Mouse (Mus musculus) forebrain, embryonic 11.5 days (tissue): Measurements from ENCODE around the gene Rfx5. TPM values are rescaled to one million over a fixed set of nuclear protein-coding genes. Genes with fewer than 3 reads are reported as not detected.
"Not testable (repeated sequence)": the region's sequence is repeated elsewhere in the genome, so short reads cannot be mapped to it uniquely, and the experiment has no call there.

ENCODE experiments used
- ATAC-seq: fragments of 200-750 bp; cut with Nextera tagmentation; replicated peaks from 2 replicates; pipeline ENCODE4 v1.8.0; 2017; ENCODE audit warnings: moderate TSS enrichment; ENCODE audit not compliant: low FRiP score
- DNase-seq: peaks from one replicate; pipeline ENCODE4 v3.0.0-alpha.2; 2017; ENCODE audit warnings: low spot score
- H3K27ac ChIP-seq: fragments of 300-500 bp; sonication (generic); 2 replicates; pipeline ENCODE4 v1.5.1; 2014; ENCODE audit warnings: low read depth, low read length
- H3K27me3 ChIP-seq: fragments of 300-500 bp; sonication (generic); 2 replicates; pipeline ENCODE4 v1.6.1; 2014; ENCODE audit warnings: mild to moderate bottlenecking, low read length, mixed read lengths; ENCODE audit not compliant: control insufficient read depth, insufficient read depth
- H3K36me3 ChIP-seq: fragments of 300-500 bp; sonication (generic); 2 replicates; pipeline ENCODE4 v1.6.1; 2014; ENCODE audit warnings: mild to moderate bottlenecking, low read length, moderate library complexity, mixed read lengths; ENCODE audit not compliant: control insufficient read depth, insufficient read depth
- H3K4me1 ChIP-seq: fragments of 300-500 bp; sonication (generic); replicated peaks from 2 replicates; pipeline ENCODE4 v1.6.1; 2014; ENCODE audit warnings: low read length, mixed read lengths; ENCODE audit not compliant: control insufficient read depth, insufficient read depth
- H3K4me2 ChIP-seq: fragments of 300-500 bp; sonication (generic); 2 replicates; pipeline ENCODE4 v1.6.1; 2014; ENCODE audit warnings: low read depth, mild to moderate bottlenecking, low read length, moderate library complexity, mixed read lengths; ENCODE audit not compliant: severe bottlenecking
- H3K4me3 ChIP-seq: fragments of 300-500 bp; sonication (generic); 2 replicates; pipeline ENCODE4 v1.5.1; 2014; ENCODE audit warnings: low read depth, low read length
- H3K9ac ChIP-seq: fragments of 300-500 bp; sonication (generic); 2 replicates; pipeline ENCODE4 v1.6.1; 2014; ENCODE audit warnings: low read length
- H3K9me3 ChIP-seq: fragments of 300-500 bp; sonication (generic); 2 replicates; pipeline ENCODE4 v1.6.1; 2016; ENCODE audit warnings: low read length, mixed read lengths; ENCODE audit not compliant: control insufficient read depth
- WGBS: fragments of 180-500 bp; shearing (Covaris S2); extraction: QIAGEN DNeasy Blood & Tissue Kit; methylation state at CpG from one replicate; pipeline ENCODE4 v1.1.7; 2014; 5-methylcytosine and 5-hydroxymethylcytosine counted together
- polyA plus RNA-seq: library from polyadenylated mRNA; unstranded; fragments of >200 nt; fragmentation: Nextera tagmentation; extraction: Ambion mirVana; gene quantifications from 2 replicates; pipeline ENCODE4 v1.2.1, GENCODE M21; 2014

The Rfx5 gene
- polyA plus RNA-seq, 1 experiment from 2014 or later, result 8.1 TPM

DNA sequence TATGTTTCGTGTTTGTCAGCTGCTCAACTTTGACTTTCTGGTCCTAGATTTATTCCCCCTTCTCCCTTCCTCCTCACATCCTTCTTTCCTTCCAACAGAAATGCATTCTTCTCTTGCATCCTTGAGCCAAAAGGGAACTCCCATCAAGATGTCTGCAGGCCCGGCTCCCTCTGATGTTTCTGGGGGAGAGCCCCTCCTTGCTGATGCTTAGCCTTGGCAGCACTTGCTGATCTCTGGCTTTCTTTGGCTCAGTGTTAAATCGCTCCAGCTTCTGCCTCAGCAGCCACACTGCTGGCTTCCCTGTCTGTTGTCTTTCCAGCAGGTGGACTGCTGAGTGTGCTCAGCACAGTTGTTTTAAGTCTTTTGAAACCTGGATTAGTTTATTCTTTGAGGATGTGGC lies 32.8 kb upstream of the Rfx5 start:
- H3K27me3 ChIP-seq, result no peaks in the 10 kb centered on the region
- ATAC-seq, result no peak

GRCm38 (mm10) chr3:94922333-94922732 lies 31.5 kb upstream of the Rfx5 start:
- Histone ChIP-seq H3K27me3 (no peaks in the 10 kb centered on the region), H3K4me1 (peaks cover 5% of the 10 kb centered on the region; the same call in 1 of the 2 replicates), H3K9me3 (no peaks in the 10 kb centered on the region), H3K36me3 (no peaks in the 10 kb centered on the region), H3K4me2 (no peak overlapping the region), H3K9ac (no peak overlapping the region), H3K4me3 (no peak overlapping the region), H3K27ac (no peak overlapping the region)
- DNase-seq, result no peak
- WGBS, result 66% methylated on average over 3 of the region's 3 CpGs
- no peak for ATAC-seq

More for the DNA sequence above, 32.8 kb upstream of the Rfx5 start:
- Histone ChIP-seq H3K4me1 (peaks cover 5% of the 10 kb centered on the region; the same call in 1 of the 2 replicates), H3K4me3 (no peak overlapping the region), H3K27ac (no peak overlapping the region), H3K4me2 (no peak overlapping the region), H3K36me3 (no peaks in the 10 kb centered on the region), H3K9me3 (no peaks in the 10 kb centered on the region), H3K9ac (no peak overlapping the region)
- DNase-seq, result no peak
- WGBS, result 59% methylated on average over 3 of the region's 3 CpGs

- no peak for DNase-seq
- no peaks in the 10 kb centered on the region for H3K27me3 ChIP-seq
Observed at GRCm38 (mm10) chr3:94924688-94925087, 29.2 kb upstream of the Rfx5 start.

GRCm38 (mm10) chr3:94926301-94926736 lies 27.6 kb upstream of the Rfx5 start:
- not testable (repeated sequence) for DNase-seq, ATAC-seq, H3K27ac ChIP-seq, H3K9ac ChIP-seq, H3K4me2 ChIP-seq, H3K27me3 ChIP-seq, H3K36me3 ChIP-seq, H3K9me3 ChIP-seq, H3K4me1 ChIP-seq, H3K4me3 ChIP-seq
- 46% methylated on average over 4 of the region's 4 CpGs for WGBS

More at GRCm38 (mm10) chr3:94924688-94925087, 29.2 kb upstream of the Rfx5 start:
- Histone ChIP-seq H3K36me3 (no peaks in the 10 kb centered on the region), H3K9ac (no peak overlapping the region), H3K4me2 (no peak overlapping the region), H3K4me3 (no peak overlapping the region), H3K9me3 (no peaks in the 10 kb centered on the region), H3K27ac (no peak overlapping the region), H3K4me1 (no peaks in the 10 kb centered on the region)
- 82% methylated on average over 8 of the region's 8 CpGs for WGBS
- ATAC-seq, result no peak

DNA sequence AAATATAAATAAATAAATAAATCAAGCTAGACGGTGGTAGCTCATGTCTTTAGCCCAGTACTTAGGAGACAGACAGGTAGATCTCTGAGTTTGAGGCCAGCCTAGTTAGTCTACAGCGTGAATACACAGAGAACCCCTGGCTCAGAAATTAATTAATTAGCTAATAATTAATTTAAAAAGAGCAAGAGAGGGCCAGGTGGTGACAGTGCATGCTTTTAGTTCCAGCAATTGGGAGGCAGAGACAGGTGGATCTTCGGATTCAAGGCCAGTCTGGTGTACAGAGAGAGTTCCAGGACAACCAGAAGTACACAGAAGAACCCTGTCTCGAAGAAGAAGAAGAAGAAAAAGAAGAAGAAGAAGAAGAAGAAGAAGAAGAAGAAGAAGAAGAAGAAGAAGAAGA lies 24.9 kb upstream of the Rfx5 start:
- not testable (repeated sequence) for H3K36me3 ChIP-seq, H3K27ac ChIP-seq, H3K4me1 ChIP-seq, ATAC-seq, H3K4me2 ChIP-seq, H3K27me3 ChIP-seq, DNase-seq, H3K4me3 ChIP-seq, H3K9ac ChIP-seq, H3K9me3 ChIP-seq
- WGBS, result 82% methylated on average over 4 of the region's 4 CpGs

GRCm38 (mm10) chr3:94930386-94931266 lies 23.2 kb upstream of the Rfx5 start:
- H3K4me1 ChIP-seq, H3K27ac ChIP-seq, H3K9me3 ChIP-seq, H3K27me3 ChIP-seq, H3K4me3 ChIP-seq, DNase-seq, ATAC-seq, H3K9ac ChIP-seq, H3K36me3 ChIP-seq, H3K4me2 ChIP-seq: not testable (repeated sequence)
- WGBS, result 58% methylated on average over 7 of the region's 7 CpGs

DNA sequence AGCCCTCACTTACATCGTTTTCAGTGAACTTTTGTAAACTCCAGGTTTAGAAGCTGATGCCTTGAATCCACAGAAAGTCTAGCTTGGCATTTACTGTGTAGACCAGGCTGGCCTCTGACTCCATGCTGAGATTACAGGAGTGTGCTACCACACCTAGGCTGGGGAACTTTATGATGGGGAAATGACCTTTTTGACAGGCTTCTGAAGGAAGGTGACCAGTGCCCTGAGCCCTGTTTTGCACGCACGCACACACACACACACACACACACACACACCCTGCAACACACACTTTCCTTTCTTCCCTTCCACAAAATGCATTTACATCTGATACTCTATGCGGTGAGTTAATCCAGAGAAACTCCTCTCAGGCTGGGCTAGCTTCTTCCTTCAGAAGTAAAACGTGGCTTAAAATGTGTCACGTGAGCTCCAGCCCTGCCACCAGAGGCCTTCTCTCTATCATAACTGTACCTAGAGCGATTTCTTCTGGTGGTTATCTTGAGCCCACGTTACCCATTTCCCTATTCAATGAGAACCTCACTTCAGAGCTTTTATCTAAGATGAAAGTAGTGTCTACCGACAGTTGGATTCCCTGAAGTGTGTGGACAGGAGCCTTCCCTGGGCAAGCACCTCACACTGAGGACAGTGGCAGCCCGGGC lies 22.3 kb upstream of the Rfx5 start:
- not testable (repeated sequence) for H3K4me1 ChIP-seq, H3K4me3 ChIP-seq, H3K27me3 ChIP-seq, H3K36me3 ChIP-seq, H3K9ac ChIP-seq, ATAC-seq, H3K9me3 ChIP-seq, H3K4me2 ChIP-seq, H3K27ac ChIP-seq, DNase-seq
- WGBS, result 81% methylated on average over 10 of the region's 10 CpGs

GRCm38 (mm10) chr3:94932279-94932678 lies 21.6 kb upstream of the Rfx5 start:
- not testable (repeated sequence) for H3K27me3 ChIP-seq, H3K9ac ChIP-seq, H3K27ac ChIP-seq, H3K4me3 ChIP-seq, DNase-seq, H3K4me1 ChIP-seq, H3K9me3 ChIP-seq, H3K36me3 ChIP-seq, H3K4me2 ChIP-seq, ATAC-seq
- WGBS, result 80% methylated on average over 2 of the region's 2 CpGs
